Mouse (Mus musculus) neural tube, embryonic 10.5 days (tissue): ENCODE results near the gene Idnk.
"Not testable (repeated sequence)": the region's sequence is repeated elsewhere in the genome, so short reads cannot be mapped to it uniquely, and the experiment has no call there.

Experiments used
- DNase-seq: peaks from one replicate; pipeline ENCODE4 v3.0.0-alpha.2; 2017; ENCODE audit warnings: low spot score; ENCODE audit errors: extremely low spot score

Idnk gene

GRCm38 (mm10) chr13:58146603-58147002 is 10.8 kb upstream of the Idnk start:
- DNase-seq: not testable (repeated sequence)

- DNase-seq: no peak
Measured at GRCm38 (mm10) chr13:58147760-58148159, 9.7 kb upstream of the Idnk start.

- DNase-seq: peak; percentile 87
Measured at GRCm38 (mm10) chr13:58148256-58148831, 9.1 kb upstream of the Idnk start.

- DNase-seq: peak; percentile 39
Measured at GRCm38 (mm10) chr13:58149033-58149558, 8.4 kb upstream of the Idnk start.

- no peak for DNase-seq
Measured at GRCm38 (mm10) chr13:58149629-58150028, 7.8 kb upstream of the Idnk start.

GRCm38 (mm10) chr13:58150442-58150841 is 7.0 kb upstream of the Idnk start:
- DNase-seq: no peak

- no peak for DNase-seq
Measured at GRCm38 (mm10) chr13:58156031-58156430, 1.4 kb upstream of the Idnk start.

- peak; percentile 22 for DNase-seq
Measured at GRCm38 (mm10) chr13:58157036-58157435, 413 bp upstream of the Idnk start.

- peak; percentile 88 for DNase-seq
Measured at GRCm38 (mm10) chr13:58158099-58158912, 857 bp downstream of the Idnk start.

- DNase-seq: no peak
Measured at GRCm38 (mm10) chr13:58160761-58161160, 3.3 kb downstream of the Idnk start.

- no peak for DNase-seq
Measured at GRCm38 (mm10) chr13:58163343-58163742, 5.9 kb downstream of the Idnk start.

GRCm38 (mm10) chr13:58168119-58168518 is 10.7 kb downstream of the Idnk start:
- no peak for DNase-seq

- no peak for DNase-seq
Measured at GRCm38 (mm10) chr13:58176105-58176504, 18.7 kb downstream of the Idnk start.

- no peak for DNase-seq
Measured at GRCm38 (mm10) chr13:58177511-58178208, 20.2 kb downstream of the Idnk start.

GRCm38 (mm10) chr13:58181607-58182551 is 24.4 kb downstream of the Idnk start:
- no peak for DNase-seq

GRCm38 (mm10) chr13:58184111-58184510 is 26.7 kb downstream of the Idnk start:
- DNase-seq: no peak

GRCm38 (mm10) chr13:58186281-58186680 is 28.8 kb downstream of the Idnk start:
- no peak for DNase-seq

- no peak for DNase-seq
Measured at GRCm38 (mm10) chr13:58187751-58188150, 30.3 kb downstream of the Idnk start.

GRCm38 (mm10) chr13:58188412-58188811 is 31.0 kb downstream of the Idnk start:
- DNase-seq: peak; percentile 88

- DNase-seq: no peak
Measured at GRCm38 (mm10) chr13:58189473-58189872, 32.0 kb downstream of the Idnk start.

- no peak for DNase-seq
Measured at GRCm38 (mm10) chr13:58191516-58191915, 34.1 kb downstream of the Idnk start.
